Mouse (Mus musculus): ENCODE measurements at regions not wholly inside any gene's neighbourhood (a gene's known extent, or its start where the extent isn't known, plus 50 kb on each side); places are given as distances from the start of the nearest gene placed in this dataset.

GRCm38 (mm10) chr16:78067532-78068118 is 233.7 kb upstream of the Cxadr start:
- no peak overlapping the region for H3K27ac ChIP-seq
- H3K36me3 ChIP-seq, result no peaks in the 10 kb centered on the region
- H3K4me3 ChIP-seq, result no peak overlapping the region
- no peak for ATAC-seq (ENCODE audit: low FRiP score)
- H3K4me2 ChIP-seq, result no peak overlapping the region
- no peaks in the 10 kb centered on the region for H3K4me1 ChIP-seq (replicated peaks)
- WGBS, result 81% methylated on average over 10 of the region's 10 CpGs
- no peak overlapping the region for H3K9ac ChIP-seq
- no peaks in the 10 kb centered on the region for H3K9me3 ChIP-seq
- H3K27me3 ChIP-seq, result no peaks in the 10 kb centered on the region

GRCm38 (mm10) chr16:78060516-78060915 is 240.8 kb upstream of the Cxadr start:
- Histone ChIP-seq H3K9me3 (no peaks in the 10 kb centered on the region), H3K4me1 (replicated peaks) (no peaks in the 10 kb centered on the region), H3K4me2 (no peak overlapping the region), H3K4me3 (no peak overlapping the region), H3K36me3 (no peaks in the 10 kb centered on the region), H3K9ac (no peak overlapping the region), H3K27me3 (no peaks in the 10 kb centered on the region), H3K27ac (no peak overlapping the region)
- WGBS, result 94% methylated on average over 6 of the region's 6 CpGs
- no peak for ATAC-seq (ENCODE audit: low FRiP score)

- no peak for ATAC-seq (ENCODE audit: low FRiP score)
- H3K27me3 ChIP-seq, result no peaks in the 10 kb centered on the region
- WGBS, result 72% methylated on average over 3 of the region's 3 CpGs
- no peaks in the 10 kb centered on the region for H3K4me1 ChIP-seq (replicated peaks)
- H3K4me3 ChIP-seq, result no peak overlapping the region
- H3K27ac ChIP-seq, result no peak overlapping the region
- no peak overlapping the region for H3K4me2 ChIP-seq
- no peak overlapping the region for H3K9ac ChIP-seq
- no peaks in the 10 kb centered on the region for H3K36me3 ChIP-seq
- H3K9me3 ChIP-seq, result no peaks in the 10 kb centered on the region
Measured at GRCm38 (mm10) chr16:78057549-78057948, 243.7 kb upstream of the Cxadr start.

- no peak overlapping the region for H3K4me3 ChIP-seq
- 41% methylated on average over 7 of the region's 7 CpGs for WGBS
- no peaks in the 10 kb centered on the region for H3K9me3 ChIP-seq
- H3K9ac ChIP-seq, result no peak overlapping the region
- no peaks in the 10 kb centered on the region for H3K36me3 ChIP-seq
- H3K27me3 ChIP-seq, result no peaks in the 10 kb centered on the region
- H3K4me2 ChIP-seq, result no peak overlapping the region
- no peaks in the 10 kb centered on the region for H3K4me1 ChIP-seq (replicated peaks)
- H3K27ac ChIP-seq, result no peak overlapping the region
- ATAC-seq (ENCODE audit: low FRiP score), result no peak
Measured at GRCm38 (mm10) chr16:78052133-78052532, 249.2 kb upstream of the Cxadr start.

GRCm38 (mm10) chr16:78040149-78040920 is 261.0 kb upstream of the Cxadr start:
- no peaks in the 10 kb centered on the region for H3K36me3 ChIP-seq
- H3K4me1 ChIP-seq (replicated peaks), result no peaks in the 10 kb centered on the region
- H3K9ac ChIP-seq, result no peak overlapping the region
- H3K4me3 ChIP-seq, result no peak overlapping the region
- WGBS, result 84% methylated on average over 4 of the region's 4 CpGs
- H3K9me3 ChIP-seq, result no peaks in the 10 kb centered on the region
- H3K27ac ChIP-seq, result no peak overlapping the region
- H3K4me2 ChIP-seq, result no peak overlapping the region
- H3K27me3 ChIP-seq, result no peaks in the 10 kb centered on the region
- ATAC-seq (ENCODE audit: low FRiP score), result no peak

- 0 out of 2 replicates have a peak overlapping the region, but pooled peaks have one; percentile 2 for H3K4me2 ChIP-seq
- no peak overlapping the region for H3K9ac ChIP-seq
- ATAC-seq (ENCODE audit: low FRiP score), result peak; percentile 61
- H3K4me1 ChIP-seq (replicated peaks), result peaks cover 9% of the 10 kb centered on the region
- no peak overlapping the region for H3K4me3 ChIP-seq
- whole genome bisulfite sequencing, result 46% methylated on average over 8 of the region's 8 CpGs
- no peaks in the 10 kb centered on the region for H3K27me3 ChIP-seq
- no peaks in the 10 kb centered on the region for H3K36me3 ChIP-seq
- peak overlapping the region; percentile 73 for H3K27ac ChIP-seq
- H3K9me3 ChIP-seq, result no peaks in the 10 kb centered on the region
Measured at GRCm38 (mm10) chr16:78019605-78020285, 281.5 kb upstream of the Cxadr start.

- no peak for ATAC-seq (ENCODE audit: low FRiP score)
- Histone ChIP-seq H3K9me3 (no peaks in the 10 kb centered on the region), H3K36me3 (no peaks in the 10 kb centered on the region), H3K4me1 (replicated peaks) (peaks cover 9% of the 10 kb centered on the region), H3K9ac (no peak overlapping the region), H3K4me2 (no peak overlapping the region), H3K27ac (no peak overlapping the region), H3K27me3 (no peaks in the 10 kb centered on the region), H3K4me3 (no peak overlapping the region)
- WGBS, result 70% methylated on average over 2 of the region's 2 CpGs
Measured at GRCm38 (mm10) chr16:78015401-78015800, 285.9 kb upstream of the Cxadr start.

GRCm38 (mm10) chr16:78013049-78013819 is 288.1 kb upstream of the Cxadr start:
- Histone ChIP-seq H3K36me3 (no peaks in the 10 kb centered on the region), H3K9me3 (no peaks in the 10 kb centered on the region), H3K27me3 (no peaks in the 10 kb centered on the region), H3K4me1 (replicated peaks) (no peaks in the 10 kb centered on the region), H3K4me2 (no peak overlapping the region), H3K9ac (no peak overlapping the region), H3K4me3 (no peak overlapping the region), H3K27ac (no peak overlapping the region)
- ATAC-seq (ENCODE audit: low FRiP score), result no peak
- WGBS, result 69% methylated on average over 5 of the region's 5 CpGs

- Histone ChIP-seq H3K36me3 (no peaks in the 10 kb centered on the region), H3K4me2 (no peak overlapping the region), H3K4me3 (no peak overlapping the region), H3K4me1 (replicated peaks) (no peaks in the 10 kb centered on the region), H3K27ac (no peak overlapping the region), H3K9me3 (no peaks in the 10 kb centered on the region), H3K27me3 (no peaks in the 10 kb centered on the region), H3K9ac (no peak overlapping the region)
- 66% methylated on average over 5 of the region's 5 CpGs for WGBS
- no peak for ATAC-seq (ENCODE audit: low FRiP score)
Measured at GRCm38 (mm10) chr16:78004016-78004415, 297.3 kb upstream of the Cxadr start.

GRCm38 (mm10) chr16:77992986-77993385 is 308.3 kb upstream of the Cxadr start:
- H3K27ac ChIP-seq, result no peak overlapping the region
- WGBS, result 66% methylated on average over 4 of the region's 4 CpGs
- no peaks in the 10 kb centered on the region for H3K9me3 ChIP-seq
- H3K36me3 ChIP-seq, result no peaks in the 10 kb centered on the region
- H3K4me1 ChIP-seq (replicated peaks), result no peaks in the 10 kb centered on the region
- no peak for ATAC-seq (ENCODE audit: low FRiP score)
- H3K4me2 ChIP-seq, result no peak overlapping the region
- H3K27me3 ChIP-seq, result no peaks in the 10 kb centered on the region
- H3K4me3 ChIP-seq, result no peak overlapping the region
- H3K9ac ChIP-seq, result no peak overlapping the region

- Histone ChIP-seq H3K9me3 (no peaks in the 10 kb centered on the region), H3K4me3 (no peak overlapping the region), H3K36me3 (no peaks in the 10 kb centered on the region), H3K4me1 (replicated peaks) (no peaks in the 10 kb centered on the region), H3K27ac (no peak overlapping the region), H3K4me2 (no peak overlapping the region), H3K9ac (no peak overlapping the region), H3K27me3 (no peaks in the 10 kb centered on the region)
- 90% methylated on average over 4 of the region's 4 CpGs for WGBS
- ATAC-seq (ENCODE audit: low FRiP score), result no peak
Measured at GRCm38 (mm10) chr16:77989791-77990325, 311.4 kb upstream of the Cxadr start.

- H3K9me3 ChIP-seq, result no peaks in the 10 kb centered on the region
- 99% methylated on average over 5 of the region's 5 CpGs for WGBS
- ATAC-seq (ENCODE audit: low FRiP score), result no peak
- H3K27me3 ChIP-seq, result no peaks in the 10 kb centered on the region
- H3K36me3 ChIP-seq, result no peaks in the 10 kb centered on the region
- no peaks in the 10 kb centered on the region for H3K4me1 ChIP-seq (replicated peaks)
- no peak overlapping the region for H3K27ac ChIP-seq
- no peak overlapping the region for H3K4me2 ChIP-seq
- no peak overlapping the region for H3K9ac ChIP-seq
- no peak overlapping the region for H3K4me3 ChIP-seq
Measured at GRCm38 (mm10) chr16:77989139-77989538, 312.1 kb upstream of the Cxadr start.
